Mouse (Mus musculus) erythroblast, embryonic 14.5 days (primary cell): ENCODE measurements around the gene Snrpa1.

ENCODE experiments used
- GATA1 ChIP-seq: IDR thresholded peaks from 2 replicates; pipeline ENCODE4 v1.6.1; 2012; ENCODE audit warnings: low read length, inconsistent platforms, mixed read lengths
- TAL1 ChIP-seq: IDR thresholded peaks from 3 replicates; pipeline ENCODE4 v1.6.1; 2012; ENCODE audit warnings: low read length, inconsistent platforms, mixed read lengths

DNA sequence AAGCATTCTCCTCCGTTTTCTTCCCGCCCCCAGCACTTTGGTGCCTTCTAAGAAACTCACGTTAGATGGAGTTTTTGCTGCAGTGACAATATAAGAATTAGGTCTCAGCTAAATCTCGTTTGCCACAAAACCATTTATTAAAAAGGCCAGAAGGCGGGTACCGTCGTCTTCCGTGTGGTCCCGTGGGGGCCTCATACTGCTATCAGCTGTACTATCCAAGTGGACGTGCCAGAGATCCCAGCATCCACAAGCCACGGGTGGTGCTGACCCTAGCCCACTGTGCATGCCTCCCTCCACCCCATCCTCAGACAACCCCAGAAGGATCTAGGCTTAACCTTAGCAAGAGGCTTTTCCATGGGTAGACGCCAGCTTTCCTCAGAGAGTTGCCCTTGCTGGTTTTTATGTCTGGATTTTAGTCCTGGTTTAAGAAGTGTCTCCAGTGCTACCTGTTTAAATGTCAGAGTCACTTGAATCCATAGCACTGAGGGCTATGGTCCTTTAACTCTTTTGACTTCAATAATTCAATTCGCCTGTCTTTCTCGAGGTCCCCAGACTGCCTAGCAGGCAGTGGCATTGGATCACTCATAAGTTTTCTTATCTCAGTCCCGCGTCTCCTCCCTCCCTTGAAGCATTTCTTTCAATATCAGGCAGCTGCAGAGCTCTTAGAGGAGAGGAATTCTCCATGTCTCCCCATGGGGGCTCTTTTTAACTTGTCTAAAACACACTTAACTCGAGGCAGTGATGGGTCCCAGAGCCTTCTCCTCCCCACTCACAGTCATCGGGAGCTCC, 18.6 kb upstream of the Snrpa1 start:
- TF ChIP-seq TAL1 (no peak), GATA1 (no peak)
